Mouse (Mus musculus): ENCODE results near the gene Slc51b.

Slc51b gene

GRCm38 (mm10) chr9:65372449-65372848 is 50.3 kb downstream of the Slc51b start:
- no peak for DNase-seq (ENCODE audit: low read depth, low spot score)

- DNase-seq (ENCODE audit: low read depth, low spot score): no peak
Observed at GRCm38 (mm10) chr9:65371756-65372155, 51.0 kb downstream of the Slc51b start.

DNA sequence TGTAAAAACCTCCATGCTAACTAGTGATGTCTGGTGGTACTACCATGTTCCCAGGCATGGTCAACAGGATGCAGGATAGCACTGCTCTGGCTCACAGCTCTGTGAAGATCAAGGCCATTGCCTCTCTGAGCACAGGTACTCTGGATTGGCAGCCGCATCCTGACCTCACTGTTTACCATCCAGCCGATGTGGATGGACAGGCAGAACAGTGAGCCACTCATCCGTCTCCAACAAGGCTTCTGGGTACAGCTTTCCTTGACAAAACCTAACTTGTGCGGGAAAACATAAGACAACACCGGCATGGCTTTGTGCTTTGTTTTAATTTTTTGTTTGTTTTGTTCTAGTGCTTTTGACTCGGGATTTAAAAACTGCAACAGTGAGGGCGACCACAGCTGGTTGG is 57.0 kb downstream of the Slc51b start:
- no peak for DNase-seq (ENCODE audit: low read depth, low spot score)

GRCm38 (mm10) chr9:65363684-65364083 is 59.1 kb downstream of the Slc51b start:
- no peak for DNase-seq (ENCODE audit: low read depth, low spot score)
